Mouse (Mus musculus) CH12.LX (cell line): ENCODE measurements around the gene Nomo1.

ENCODE experiments used
- CHD1 ChIP-seq: IDR thresholded peaks from 2 replicates; pipeline ENCODE4 v1.6.1; 2012; ENCODE audit warnings: low read depth, low read length, improper control_type of control experiment, inconsistent platforms
- E2F4 ChIP-seq: IDR thresholded peaks from 2 replicates; pipeline ENCODE4 v1.6.1; 2011; ENCODE audit warnings: low read depth, low read length, improper control_type of control experiment; ENCODE audit not compliant: insufficient replicate concordance
- POLR2A ChIP-seq: IDR thresholded peaks from 2 replicates; pipeline ENCODE4 v1.6.1; 2011; ENCODE audit warnings: low read depth, mild to moderate bottlenecking, improper control_type of control experiment, low read length
- SMC3 ChIP-seq: IDR thresholded peaks from 2 replicates; pipeline ENCODE4 v1.6.1; 2011; ENCODE audit warnings: low read depth, low read length, improper control_type of control experiment
- TCF12 ChIP-seq: IDR thresholded peaks from 2 replicates; pipeline ENCODE4 v1.6.1; 2014; ENCODE audit warnings: low read depth, mild to moderate bottlenecking, inconsistent platforms, low read length, improper control_type of control experiment

- TF ChIP-seq TCF12: no peak
- TF ChIP-seq POLR2A: no peak
- TF ChIP-seq E2F4: no peak
- TF ChIP-seq CHD1: no peak
- TF ChIP-seq SMC3: no peak
Observed at GRCm38 (mm10) chr7:46058882-46059281, 25.4 kb downstream of the Nomo1 start.
